Mouse (Mus musculus) T-cell, adult 2 months (primary cell): ENCODE data around the gene Nudt5.

Experiments
- DNase-seq: peaks from one replicate; pipeline ENCODE4 v3.0.0; 2022; ENCODE audit warnings: low spot score

Gene Nudt5

GRCm38 (mm10) chr2:5844873-5845631 is at the start of gene Nudt5, which contains the start of gene Cdc123:
Gene Nudt5 (plus strand): TSS chr2:5845019.
Gene Cdc123 (minus strand): TSS chr2:5845164.
- DNase-seq, result peak; percentile 86

- DNase-seq, result no peak
Measured at GRCm38 (mm10) chr2:5797816-5798672, 46.8 kb upstream of the Nudt5 start.

GRCm38 (mm10) chr2:5801182-5801640 is 43.6 kb upstream of the Nudt5 start:
- peak; percentile 16 for DNase-seq

- no peak for DNase-seq
Measured at GRCm38 (mm10) chr2:5801927-5802590, 42.8 kb upstream of the Nudt5 start.

GRCm38 (mm10) chr2:5804440-5805045 is 40.3 kb upstream of the Nudt5 start:
- DNase-seq, result no peak

GRCm38 (mm10) chr2:5805228-5805627 is 39.6 kb upstream of the Nudt5 start:
- DNase-seq, result no peak

GRCm38 (mm10) chr2:5806201-5806600 is 38.6 kb upstream of the Nudt5 start:
- peak; percentile 5 for DNase-seq

GRCm38 (mm10) chr2:5810036-5810718 is 34.6 kb upstream of the Nudt5 start:
- no peak for DNase-seq

GRCm38 (mm10) chr2:5811235-5811782 is 33.5 kb upstream of the Nudt5 start:
- DNase-seq, result no peak

- no peak for DNase-seq
Measured at GRCm38 (mm10) chr2:5821264-5821663, 23.6 kb upstream of the Nudt5 start.

- DNase-seq, result no peak
Measured at GRCm38 (mm10) chr2:5822449-5822848, 22.4 kb upstream of the Nudt5 start.

GRCm38 (mm10) chr2:5824213-5824612 is 20.6 kb upstream of the Nudt5 start:
- DNase-seq, result no peak

GRCm38 (mm10) chr2:5824685-5825084 is 20.1 kb upstream of the Nudt5 start:
- no peak for DNase-seq

- DNase-seq, result no peak
Measured at GRCm38 (mm10) chr2:5825265-5825913, 19.4 kb upstream of the Nudt5 start.

- no peak for DNase-seq
Measured at GRCm38 (mm10) chr2:5840815-5841214, 4.0 kb upstream of the Nudt5 start.

GRCm38 (mm10) chr2:5844181-5844872 is 492 bp upstream of the Nudt5 start:
- no peak for DNase-seq

GRCm38 (mm10) chr2:5845826-5846225 is 1.0 kb downstream of the Nudt5 start:
- no peak for DNase-seq

GRCm38 (mm10) chr2:5851116-5851515 is 6.3 kb downstream of the Nudt5 start:
- DNase-seq, result no peak

- DNase-seq, result no peak
Measured at GRCm38 (mm10) chr2:5851866-5852265, 7.0 kb downstream of the Nudt5 start.

- DNase-seq, result no peak
Measured at GRCm38 (mm10) chr2:5862834-5863233, 18.0 kb downstream of the Nudt5 start, which contains the start of gene Gm13199. Gene Gm13199 (minus strand): TSS chr2:5862934.
